Mouse (Mus musculus) embryonic fibroblast, embryonic 13.5 days (primary cell): ENCODE measurements around the gene Zfp683.

Source experiments
- CTCF ChIP-seq: IDR thresholded peaks from 2 replicates; pipeline ENCODE4 v1.5.1; 2011; ENCODE audit warnings: mild to moderate bottlenecking, control low read depth, low read length, moderate library complexity, borderline replicate concordance; ENCODE audit not compliant: insufficient read depth
- POLR2A ChIP-seq: IDR thresholded peaks from 2 replicates; pipeline ENCODE4 v1.6.1; 2011; ENCODE audit warnings: low read depth, mild to moderate bottlenecking, control low read depth, low read length, moderate library complexity

GRCm38 (mm10) chr4:134097015-134097608 lies 43.5 kb downstream of the Zfp683 start:
- TF ChIP-seq POLR2A (no peak), CTCF (no peak)
